Mouse (Mus musculus): Measurements from ENCODE around the gene Ptpre.

- TF ChIP-seq EP300 (IDR thresholded peaks at IDR 0.05; ENCODE audit: low read depth) (no peak), CTCF (IDR thresholded peaks at IDR 0.05; ENCODE audit: low read depth) (no peak)
These were observed 177.9 kb downstream of the Ptpre start for GRCm38 (mm10) chr7:135715166-135715565.

Data from liver, embryonic 14.5 days (tissue).